Mouse (Mus musculus) cerebellum, adult 9-10 months (tissue): ENCODE results near the gene Rbp7.

ENCODE experiments used
- DNase-seq: peaks from one replicate; pipeline ENCODE4 v3.0.0; 2022

The Rbp7 gene

GRCm38 (mm10) chr4:149404640-149405465 is 49.9 kb downstream of the Rbp7 start:
- DNase-seq = no peak

GRCm38 (mm10) chr4:149403037-149403436 is 51.7 kb downstream of the Rbp7 start:
- DNase-seq = no peak

DNA sequence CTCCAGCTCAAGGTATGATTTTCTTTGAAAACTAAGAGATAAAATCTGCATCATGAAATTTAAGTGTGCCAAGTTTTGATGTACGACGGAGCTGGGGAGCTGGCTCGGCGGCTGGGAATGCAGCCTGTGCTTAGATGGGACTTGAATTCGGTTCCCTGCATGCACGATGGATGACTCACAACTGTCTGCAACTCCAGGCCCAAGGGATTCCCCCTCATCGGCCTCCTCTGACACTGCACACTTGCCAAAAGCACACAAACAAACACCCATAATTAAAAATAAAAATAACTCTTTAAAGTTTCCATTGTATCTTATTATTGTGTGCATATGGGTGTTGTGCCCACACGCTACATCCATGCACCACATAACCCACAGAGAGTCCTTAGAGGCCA is 53.2 kb downstream of the Rbp7 start:
- DNase-seq = no peak

GRCm38 (mm10) chr4:149400878-149401590 is 53.7 kb downstream of the Rbp7 start:
- peak; percentile 74 for DNase-seq
